Mouse (Mus musculus) brain, embryonic 14.5 days (tissue): ENCODE measurements around the gene Rgl1.

Source experiments
- CTCF ChIP-seq: fragments of 200-500 bp; IDR thresholded peaks from 2 replicates; pipeline ENCODE4 v1.5.1; 2012; ENCODE audit warnings: inconsistent platforms, mild to moderate bottlenecking, moderate library complexity, borderline replicate concordance; ENCODE audit not compliant: insufficient read depth, insufficient read length; ENCODE audit errors: extremely low read depth
- POLR2A ChIP-seq: fragments of 200-500 bp; IDR thresholded peaks from 2 replicates; pipeline ENCODE4 v1.6.1; 2012; ENCODE audit warnings: mild to moderate bottlenecking, inconsistent platforms, borderline replicate concordance; ENCODE audit not compliant: poor library complexity, insufficient read depth, insufficient read length, severe bottlenecking; ENCODE audit errors: extremely low read depth

GRCm38 (mm10) chr1:152576614-152577144 is 189.5 kb downstream of the Rgl1 start:
- no peak for TF ChIP-seq CTCF
- TF ChIP-seq POLR2A: no peak
